Mouse (Mus musculus): ENCODE data around the gene Mrps26.
"Not testable (repeated sequence)": the region's sequence is repeated elsewhere in the genome, so short reads cannot be mapped to it uniquely, and the experiment has no call there.

Mrps26 gene

DNA sequence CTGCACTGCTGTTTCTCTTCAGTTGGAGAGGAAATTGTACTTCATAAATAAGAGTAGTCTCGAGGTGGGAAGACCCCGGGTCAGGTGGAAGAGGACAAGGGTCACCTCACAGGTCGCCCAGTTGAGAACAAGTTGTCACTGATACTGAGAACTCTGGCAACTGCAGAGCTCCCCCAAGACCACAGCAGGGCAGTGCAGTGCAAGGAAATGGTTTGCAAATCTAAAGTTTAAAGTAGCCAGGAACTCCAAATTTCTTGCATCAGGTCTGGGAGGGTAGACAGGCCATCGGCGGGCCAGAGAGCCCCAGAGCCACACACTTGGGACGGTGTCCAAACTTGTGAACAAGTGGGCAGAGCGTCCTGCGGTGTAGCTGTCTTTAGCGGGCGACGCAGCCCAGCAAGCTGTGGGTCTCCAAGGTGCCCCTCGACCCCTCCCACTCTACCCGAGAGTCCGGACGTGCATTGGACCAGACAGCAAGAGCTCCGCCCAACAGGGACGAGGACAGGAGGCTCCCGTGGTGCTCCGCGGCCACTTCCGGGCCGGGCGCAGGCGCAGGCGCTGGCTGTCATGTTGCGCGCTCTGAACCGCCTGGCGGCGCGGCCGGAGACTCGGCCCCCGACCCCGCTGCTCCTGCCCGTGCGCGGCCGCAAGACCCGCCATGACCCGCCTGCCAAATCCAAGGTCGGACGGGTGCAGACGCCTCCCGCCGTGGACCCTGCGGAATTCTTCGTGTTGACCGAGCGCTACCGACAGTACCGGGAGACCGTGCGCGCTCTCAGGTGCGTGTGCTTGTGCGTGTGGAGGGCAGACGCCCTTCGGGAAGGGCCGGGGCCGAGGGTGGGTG lies at the start of gene Mrps26:
Gene Mrps26, plus strand, starts transcription at position 531 of the 844 bp plus-strand sequence.
- peak; percentile 66 for DNase-seq (ENCODE audit: low spot score)

DNA sequence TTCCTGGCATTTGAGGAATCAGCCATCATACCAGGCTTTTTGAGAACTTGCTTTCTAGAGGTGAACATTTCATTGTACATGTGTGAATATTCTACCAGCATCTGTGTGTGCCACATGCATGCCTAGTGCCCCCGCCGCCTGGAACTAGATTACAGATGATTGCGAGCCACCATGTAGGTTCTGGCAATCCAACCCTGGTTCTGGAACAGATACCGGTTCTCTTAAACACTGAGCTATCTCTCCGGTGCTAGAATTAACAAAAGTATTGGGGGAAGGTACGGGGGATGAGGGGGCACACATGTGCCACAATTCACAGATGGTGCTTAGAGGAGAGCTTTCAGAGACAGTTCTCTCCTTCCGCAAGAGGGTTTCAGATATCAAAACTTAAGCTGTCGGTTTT lies 49.6 kb upstream of the Mrps26 start:
- DNase-seq (ENCODE audit: low spot score) = no peak

GRCm38 (mm10) chr2:130515791-130516190 lies 47.8 kb upstream of the Mrps26 start:
- DNase-seq (ENCODE audit: low spot score) = no peak

- no peak for DNase-seq (ENCODE audit: low spot score)
Observed at GRCm38 (mm10) chr2:130521927-130522326, 41.6 kb upstream of the Mrps26 start.

GRCm38 (mm10) chr2:130525480-130525879 lies 38.1 kb upstream of the Mrps26 start:
- not testable (repeated sequence) for DNase-seq (ENCODE audit: low spot score)

GRCm38 (mm10) chr2:130528457-130528856 lies 35.1 kb upstream of the Mrps26 start:
- no peak for DNase-seq (ENCODE audit: low spot score)

DNA sequence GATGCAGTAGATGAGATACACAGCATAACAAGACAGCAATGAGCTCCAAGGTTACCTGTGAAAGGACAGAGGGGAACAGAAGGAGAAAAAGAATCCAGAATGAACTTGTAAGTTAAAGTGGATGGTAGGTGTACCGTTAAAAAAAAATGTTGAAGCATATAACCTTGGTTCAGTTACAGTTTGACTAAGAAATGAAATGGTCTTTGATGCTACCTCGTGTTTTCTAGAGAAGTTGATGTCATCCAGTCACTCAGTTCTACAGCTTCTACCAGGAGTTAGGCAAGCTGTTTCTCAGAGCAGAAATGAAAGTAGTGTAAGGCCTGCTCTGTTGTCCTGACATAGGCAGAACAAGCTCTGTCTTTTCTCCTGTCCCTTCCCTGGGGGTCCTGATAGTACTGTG lies 34.3 kb upstream of the Mrps26 start:
- DNase-seq (ENCODE audit: low spot score) = no peak

GRCm38 (mm10) chr2:130529925-130530324 lies 33.6 kb upstream of the Mrps26 start:
- DNase-seq (ENCODE audit: low spot score) = no peak

GRCm38 (mm10) chr2:130532201-130532600 lies 31.3 kb upstream of the Mrps26 start:
- no peak for DNase-seq (ENCODE audit: low spot score)

DNA sequence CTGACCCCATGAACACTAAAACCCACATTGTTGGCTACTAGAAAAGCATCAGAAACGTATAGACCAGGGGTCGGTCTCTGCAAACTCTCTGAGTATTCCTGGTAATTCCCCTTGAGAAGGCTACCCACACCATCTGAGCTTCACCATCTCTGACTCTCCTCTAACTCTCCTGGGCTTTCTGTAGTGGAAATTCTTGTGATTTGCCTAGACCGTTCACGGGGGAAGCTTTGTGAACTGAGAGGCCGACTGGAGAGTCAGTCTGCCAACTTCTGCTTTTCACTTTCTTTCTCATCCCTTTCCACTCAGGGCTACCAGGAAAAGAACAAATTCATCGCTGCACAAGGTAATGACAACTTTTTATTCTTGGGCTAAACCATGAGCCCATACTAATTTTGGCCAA lies 28.5 kb upstream of the Mrps26 start:
- no peak for DNase-seq (ENCODE audit: low spot score)

- no peak for DNase-seq (ENCODE audit: low spot score)
Observed at GRCm38 (mm10) chr2:130536890-130537289, 26.7 kb upstream of the Mrps26 start.

- no peak for DNase-seq (ENCODE audit: low spot score)
Observed at GRCm38 (mm10) chr2:130538876-130539546, 24.5 kb upstream of the Mrps26 start.

DNA sequence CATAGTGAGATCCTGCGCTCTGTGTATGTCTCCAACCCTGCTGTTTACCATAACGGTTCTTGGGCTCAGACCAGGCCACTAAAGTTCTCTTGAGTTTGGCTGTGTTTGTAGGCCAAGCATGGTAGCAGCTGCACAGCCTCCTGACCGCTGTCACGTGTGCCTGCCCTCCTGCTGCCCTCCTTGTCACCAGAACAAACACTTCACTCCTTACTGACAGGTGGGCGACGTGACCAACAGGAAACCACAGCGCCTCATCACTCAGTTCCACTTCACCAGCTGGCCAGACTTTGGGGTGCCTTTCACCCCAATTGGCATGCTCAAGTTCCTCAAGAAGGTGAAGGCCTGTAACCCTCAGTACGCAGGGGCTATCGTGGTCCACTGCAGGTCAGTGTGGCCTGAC lies 23.3 kb upstream of the Mrps26 start:
- DNase-seq (ENCODE audit: low spot score) = no peak

DNA sequence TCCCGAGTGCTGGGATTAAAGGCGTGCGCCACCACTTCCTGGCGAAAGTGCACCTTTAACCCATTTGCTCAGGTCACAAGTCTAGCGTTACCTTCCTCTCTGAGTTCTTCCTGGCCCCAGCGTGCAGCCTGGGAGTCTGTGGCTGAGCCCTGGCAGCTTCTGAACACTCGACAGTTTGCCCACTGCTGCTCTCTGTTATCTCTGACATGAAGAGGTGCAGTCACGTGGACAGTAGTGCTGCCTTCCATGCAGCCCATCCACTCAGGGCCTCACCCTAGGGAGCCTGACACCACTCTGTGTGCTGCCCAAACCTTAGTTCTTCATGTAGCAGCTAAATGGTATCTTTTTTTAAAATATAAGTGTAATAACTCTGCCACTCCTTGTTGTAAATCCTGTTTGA lies 16.6 kb upstream of the Mrps26 start:
- DNase-seq (ENCODE audit: low spot score) = no peak

GRCm38 (mm10) chr2:130554841-130555240 lies 8.7 kb upstream of the Mrps26 start:
- no peak for DNase-seq (ENCODE audit: low spot score)

DNA sequence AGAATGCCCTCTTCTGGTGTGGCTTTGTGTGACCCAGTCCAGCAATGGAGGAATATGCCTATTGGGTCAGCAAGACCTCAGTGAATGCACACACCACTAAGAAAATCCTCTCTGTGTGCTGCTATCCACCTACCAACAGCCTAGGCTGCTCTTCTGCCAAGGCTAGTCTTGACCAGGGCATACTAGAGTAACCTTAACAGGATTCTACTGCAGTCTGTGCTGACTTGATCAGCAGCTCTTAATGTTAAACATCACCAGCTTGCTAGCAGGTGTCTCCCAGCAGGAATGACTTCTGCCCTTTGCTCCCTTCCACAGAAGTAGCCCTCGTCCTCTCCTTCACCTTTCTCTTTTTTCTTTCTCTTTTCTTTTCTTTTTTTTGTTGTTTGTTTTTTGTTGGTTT lies 7.2 kb upstream of the Mrps26 start:
- DNase-seq (ENCODE audit: low spot score) = no peak

- no peak for DNase-seq (ENCODE audit: low spot score)
Observed at GRCm38 (mm10) chr2:130557462-130557861, 6.1 kb upstream of the Mrps26 start.

DNA sequence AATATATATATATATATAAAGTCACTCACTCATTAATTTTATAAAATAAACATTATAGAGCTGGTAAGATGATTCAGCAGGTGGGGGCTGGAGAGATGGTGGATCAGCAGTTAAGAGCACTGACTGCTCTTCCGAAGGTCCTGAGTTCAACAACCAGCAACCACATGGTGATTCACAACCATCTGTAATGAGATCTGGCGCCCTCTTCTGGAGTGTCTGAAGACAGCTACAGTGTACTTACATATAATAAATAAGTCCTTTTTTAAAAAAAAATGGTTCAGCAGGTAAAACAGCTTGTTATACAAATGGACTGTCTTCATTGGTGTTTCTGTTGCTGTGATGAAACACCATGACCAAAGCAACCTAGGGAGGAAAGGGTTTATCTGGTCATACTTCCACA lies 5.5 kb upstream of the Mrps26 start:
- no peak for DNase-seq (ENCODE audit: low spot score)

DNA sequence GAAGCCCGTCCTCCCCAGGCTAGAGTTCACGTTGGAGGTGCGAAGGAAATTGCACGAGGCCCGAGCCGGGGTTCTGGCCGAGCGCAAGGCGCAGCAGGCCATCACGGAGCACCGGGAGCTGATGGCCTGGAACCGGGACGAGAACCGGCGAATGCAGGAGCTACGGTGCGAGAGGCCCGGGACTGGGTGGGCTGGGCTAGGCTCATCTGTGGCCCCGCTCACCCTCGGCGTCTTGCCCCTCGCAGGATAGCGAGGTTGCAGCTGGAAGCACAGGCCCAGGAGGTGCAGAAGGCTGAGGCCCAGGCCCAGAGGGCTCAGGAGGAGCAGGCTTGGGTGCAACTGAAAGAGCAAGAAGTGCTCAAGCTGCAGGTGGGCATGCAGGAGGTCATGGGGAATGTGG lies 521 bp downstream of the Mrps26 start:
- peak; percentile 12 for DNase-seq (ENCODE audit: low spot score)

DNA sequence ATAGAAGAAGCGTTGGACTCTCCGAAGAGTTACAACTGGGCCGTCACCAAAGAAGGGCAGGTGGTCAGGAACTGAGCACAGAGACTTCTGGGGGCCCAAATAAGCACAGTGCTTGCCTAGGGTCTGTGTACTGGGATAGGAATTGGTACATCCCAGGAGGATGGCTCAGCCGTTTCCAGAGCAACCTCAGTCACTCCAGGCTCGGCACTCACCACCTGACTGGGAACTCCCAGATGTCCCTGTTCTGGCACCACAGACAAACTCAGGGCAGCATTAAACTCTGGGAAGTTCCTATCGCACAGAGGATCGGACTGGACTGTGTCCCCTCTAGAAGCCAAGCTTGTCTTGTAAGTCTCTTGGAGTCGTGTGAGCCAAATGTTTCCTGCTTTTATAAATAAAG lies 1.4 kb downstream of the Mrps26 start:
- no peak for DNase-seq (ENCODE audit: low spot score)

DNA sequence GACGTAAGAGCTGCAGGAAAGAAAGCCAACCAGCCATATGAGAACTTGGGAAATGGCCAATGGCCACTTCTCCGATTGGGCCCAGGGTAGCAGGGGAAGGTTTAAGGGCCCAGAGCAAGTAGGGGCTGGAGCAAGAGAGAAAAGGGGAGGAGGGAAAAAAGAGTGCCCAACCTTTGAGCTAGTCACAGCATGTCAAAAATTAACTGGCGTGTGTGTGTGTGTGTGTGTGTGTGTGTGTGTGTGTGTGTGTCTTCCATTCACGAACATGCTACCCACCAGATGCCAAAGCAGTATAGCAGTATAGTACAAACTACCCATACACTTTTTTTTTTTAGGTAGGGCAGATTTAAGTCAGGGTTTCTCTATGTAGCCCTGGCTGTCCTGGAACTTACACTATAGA lies 5.4 kb downstream of the Mrps26 start:
- no peak for DNase-seq (ENCODE audit: low spot score)

- no peak for DNase-seq (ENCODE audit: low spot score)
Observed at GRCm38 (mm10) chr2:130569926-130570325, 6.4 kb downstream of the Mrps26 start.

DNA sequence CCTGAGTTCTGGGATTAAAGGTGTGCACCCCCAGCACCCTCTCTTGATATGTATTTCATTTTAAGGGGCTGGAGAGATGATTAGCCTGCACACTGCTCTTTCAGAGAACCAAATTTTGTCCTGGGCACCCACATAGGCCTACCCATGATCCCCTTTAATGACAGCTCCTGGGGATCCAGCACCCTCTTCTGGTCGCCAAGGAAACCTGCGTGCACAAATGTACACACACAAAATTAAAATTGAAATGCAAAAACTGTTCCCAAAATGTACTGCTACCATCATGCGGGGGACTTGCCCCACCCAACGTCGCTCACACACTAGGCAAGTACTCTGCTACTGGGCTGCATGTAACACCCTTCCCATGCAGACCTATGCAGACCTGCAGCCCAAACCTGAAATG lies 11.4 kb downstream of the Mrps26 start:
- DNase-seq (ENCODE audit: low spot score) = no peak

DNA sequence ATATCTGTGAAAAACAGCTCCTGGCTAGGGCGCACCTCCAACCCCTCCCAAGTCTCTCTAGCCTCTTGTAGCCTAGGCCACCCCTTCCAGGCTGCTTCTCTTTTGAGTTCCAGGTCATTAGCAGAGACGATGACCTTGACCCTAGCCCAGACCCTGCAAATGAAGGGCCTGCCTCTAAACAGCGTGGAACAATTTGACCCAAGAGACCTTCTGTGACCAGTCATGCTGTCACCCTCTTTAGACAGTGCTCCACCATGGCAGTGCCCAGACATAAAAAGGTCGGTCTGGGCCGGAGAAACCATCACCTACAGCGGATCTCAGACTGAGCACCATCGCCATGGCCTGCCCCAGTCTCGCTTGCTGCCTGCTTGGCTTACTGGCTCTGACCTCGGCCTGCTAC lies 12.3 kb downstream of the Mrps26 start, which contains the start of gene Oxt:
Gene Oxt, plus strand, starts transcription at position 301 of the 400 bp plus-strand sequence.
- no peak for DNase-seq (ENCODE audit: low spot score)

Measured in ovary, postnatal 10 days (tissue).